Mouse (Mus musculus): ENCODE measurements around the gene Fcf1. TPM values are rescaled to one million over a fixed set of nuclear protein-coding genes. Genes with fewer than 3 reads are reported as not detected.

Fcf1 gene
- polyA plus RNA-seq, 1 experiment from 2014 or later = 163 TPM

- ATAC-seq (replicated peaks; ENCODE audit: insufficient number of reproducible peaks, low FRiP score, low TSS enrichment, low read depth) = no peak
- WGBS = 76% methylated on average over 8 of the region's 8 CpGs
- no peaks in the 10 kb centered on the region for H3K36me3 ChIP-seq (replicated peaks; ENCODE audit: control insufficient read depth, insufficient read depth, low read depth, low read length)
These were observed 19.2 kb upstream of the Fcf1 start for GRCm38 (mm10) chr12:84951531-84951930.

GRCm38 (mm10) chr12:84952351-84952750, 18.3 kb upstream of the Fcf1 start:
- DNase-seq (ENCODE audit: low spot score) (no peak), ATAC-seq (replicated peaks; ENCODE audit: insufficient number of reproducible peaks, low FRiP score, low TSS enrichment, low read depth) (no peak)

More at GRCm38 (mm10) chr12:84951531-84951930, 19.2 kb upstream of the Fcf1 start:
- Histone ChIP-seq H3K4me2 (ENCODE audit: low read depth, low read length) (no peak overlapping the region), H3K27me3 (ENCODE audit: control insufficient read depth, insufficient read depth, low read length) (no peaks in the 10 kb centered on the region), H3K4me3 (ENCODE audit: low read depth, low read length) (no peak overlapping the region), H3K9ac (replicated peaks; ENCODE audit: low read length) (no peak overlapping the region), H3K4me1 (ENCODE audit: control insufficient read depth, insufficient read depth, low read length) (no peaks in the 10 kb centered on the region), H3K9me3 (replicated peaks; ENCODE audit: control insufficient read depth, low read length) (no peaks in the 10 kb centered on the region), H3K27ac (replicated peaks; ENCODE audit: low read depth, low read length) (no peak overlapping the region)
- DNase-seq (ENCODE audit: low spot score) = no peak

DNA sequence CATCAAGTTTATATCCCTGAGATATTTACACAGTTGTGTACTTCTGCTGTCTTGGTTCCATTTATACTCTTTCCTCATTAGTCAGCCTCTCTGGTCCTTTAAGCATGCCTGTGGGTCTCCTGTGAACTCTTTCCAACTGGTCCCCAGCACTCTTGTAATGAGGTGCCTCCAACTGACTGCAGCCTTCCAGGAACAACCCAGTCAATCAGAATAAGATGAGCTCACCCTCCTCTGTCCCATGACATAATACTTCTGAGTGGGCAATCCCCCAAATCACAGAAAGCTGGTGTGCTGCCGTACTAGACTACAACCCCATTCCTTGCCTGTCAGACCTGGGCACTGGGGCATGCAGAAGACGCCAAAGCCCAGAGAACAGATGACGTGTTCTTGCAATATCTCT, 14.4 kb upstream of the Fcf1 start:
- 87% methylated on average over 3 of the region's 3 CpGs for WGBS
- H3K27me3 ChIP-seq (ENCODE audit: control insufficient read depth, insufficient read depth, low read length) = no peaks in the 10 kb centered on the region
- H3K4me3 ChIP-seq (ENCODE audit: low read depth, low read length) = no peak overlapping the region
- DNase-seq (ENCODE audit: low spot score) (no peak), ATAC-seq (replicated peaks; ENCODE audit: insufficient number of reproducible peaks, low FRiP score, low TSS enrichment, low read depth) (no peak)
- no peaks in the 10 kb centered on the region for H3K36me3 ChIP-seq (replicated peaks; ENCODE audit: control insufficient read depth, insufficient read depth, low read depth, low read length)
- H3K4me2 ChIP-seq (ENCODE audit: low read depth, low read length) = no peak overlapping the region
- no peak overlapping the region for H3K9ac ChIP-seq (replicated peaks; ENCODE audit: low read length)
- no peaks in the 10 kb centered on the region for H3K4me1 ChIP-seq (ENCODE audit: control insufficient read depth, insufficient read depth, low read length)
- H3K27ac ChIP-seq (replicated peaks; ENCODE audit: low read depth, low read length) = no peak overlapping the region
- H3K9me3 ChIP-seq (replicated peaks; ENCODE audit: control insufficient read depth, low read length) = no peaks in the 10 kb centered on the region

More at GRCm38 (mm10) chr12:84952351-84952750, 18.3 kb upstream of the Fcf1 start:
- no peak overlapping the region for H3K27ac ChIP-seq (replicated peaks; ENCODE audit: low read depth, low read length)
- no peaks in the 10 kb centered on the region for H3K9me3 ChIP-seq (replicated peaks; ENCODE audit: control insufficient read depth, low read length)
- H3K4me2 ChIP-seq (ENCODE audit: low read depth, low read length) = no peak overlapping the region
- no peaks in the 10 kb centered on the region for H3K27me3 ChIP-seq (ENCODE audit: control insufficient read depth, insufficient read depth, low read length)
- no peaks in the 10 kb centered on the region for H3K4me1 ChIP-seq (ENCODE audit: control insufficient read depth, insufficient read depth, low read length)
- H3K9ac ChIP-seq (replicated peaks; ENCODE audit: low read length) = no peak overlapping the region
- H3K4me3 ChIP-seq (ENCODE audit: low read depth, low read length) = no peak overlapping the region
- 73% methylated on average over 1 of the region's 1 CpGs for WGBS
- no peaks in the 10 kb centered on the region for H3K36me3 ChIP-seq (replicated peaks; ENCODE audit: control insufficient read depth, insufficient read depth, low read depth, low read length)

- Histone ChIP-seq H3K9me3 (replicated peaks; ENCODE audit: control insufficient read depth, low read length) (no peaks in the 10 kb centered on the region), H3K9ac (replicated peaks; ENCODE audit: low read length) (no peak overlapping the region), H3K4me3 (ENCODE audit: low read depth, low read length) (no peak overlapping the region), H3K4me1 (ENCODE audit: control insufficient read depth, insufficient read depth, low read length) (no peaks in the 10 kb centered on the region), H3K27ac (replicated peaks; ENCODE audit: low read depth, low read length) (no peak overlapping the region), H3K27me3 (ENCODE audit: control insufficient read depth, insufficient read depth, low read length) (no peaks in the 10 kb centered on the region), H3K36me3 (replicated peaks; ENCODE audit: control insufficient read depth, insufficient read depth, low read depth, low read length) (no peaks in the 10 kb centered on the region), H3K4me2 (ENCODE audit: low read depth, low read length) (no peak overlapping the region)
- WGBS = 92% methylated on average over 1 of the region's 1 CpGs
- DNase-seq (ENCODE audit: low spot score) (no peak), ATAC-seq (replicated peaks; ENCODE audit: insufficient number of reproducible peaks, low FRiP score, low TSS enrichment, low read depth) (no peak)
These were observed 11.8 kb upstream of the Fcf1 start for GRCm38 (mm10) chr12:84958794-84959356.

DNA sequence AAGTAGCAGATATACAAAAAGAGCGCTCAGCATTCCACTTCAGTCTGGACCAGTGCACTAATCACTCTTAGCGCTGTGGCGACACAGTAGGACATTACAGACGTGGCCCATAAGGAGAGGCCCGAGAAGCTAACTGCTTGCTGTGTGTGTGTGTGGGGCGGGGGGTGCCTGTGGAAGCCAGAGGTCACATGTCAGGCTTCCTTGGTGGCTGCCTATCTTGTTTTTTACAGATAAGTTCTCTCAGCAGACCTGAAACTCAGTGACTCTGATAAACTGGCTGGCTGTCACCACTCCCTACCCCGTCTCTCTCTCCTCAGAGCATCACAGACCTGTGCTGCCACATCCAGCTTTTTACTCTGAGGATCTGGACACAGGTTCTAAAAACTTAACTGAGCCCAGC, 8.1 kb upstream of the Fcf1 start:
- H3K9me3 ChIP-seq (replicated peaks; ENCODE audit: control insufficient read depth, low read length) = no peaks in the 10 kb centered on the region
- no peaks in the 10 kb centered on the region for H3K36me3 ChIP-seq (replicated peaks; ENCODE audit: control insufficient read depth, insufficient read depth, low read depth, low read length)
- no peak for ATAC-seq (replicated peaks; ENCODE audit: insufficient number of reproducible peaks, low FRiP score, low TSS enrichment, low read depth)
- H3K4me3 ChIP-seq (ENCODE audit: low read depth, low read length) = no peak overlapping the region
- no peak overlapping the region for H3K9ac ChIP-seq (replicated peaks; ENCODE audit: low read length)
- 83% methylated on average over 7 of the region's 7 CpGs for WGBS
- DNase-seq (ENCODE audit: low spot score) = no peak
- H3K27me3 ChIP-seq (ENCODE audit: control insufficient read depth, insufficient read depth, low read length) = no peaks in the 10 kb centered on the region
- H3K27ac ChIP-seq (replicated peaks; ENCODE audit: low read depth, low read length) = no peak overlapping the region
- H3K4me1 ChIP-seq (ENCODE audit: control insufficient read depth, insufficient read depth, low read length) = no peaks in the 10 kb centered on the region
- H3K4me2 ChIP-seq (ENCODE audit: low read depth, low read length) = no peak overlapping the region

- H3K27ac ChIP-seq (replicated peaks; ENCODE audit: low read depth, low read length) = no peak overlapping the region
- no peaks in the 10 kb centered on the region for H3K36me3 ChIP-seq (replicated peaks; ENCODE audit: control insufficient read depth, insufficient read depth, low read depth, low read length)
- 86% methylated on average over 16 of the region's 16 CpGs for WGBS
- H3K4me1 ChIP-seq (ENCODE audit: control insufficient read depth, insufficient read depth, low read length) = no peaks in the 10 kb centered on the region
- no peak for ATAC-seq (replicated peaks; ENCODE audit: insufficient number of reproducible peaks, low FRiP score, low TSS enrichment, low read depth)
- H3K9ac ChIP-seq (replicated peaks; ENCODE audit: low read length) = no peak overlapping the region
- no peak overlapping the region for H3K4me3 ChIP-seq (ENCODE audit: low read depth, low read length)
- no peaks in the 10 kb centered on the region for H3K27me3 ChIP-seq (ENCODE audit: control insufficient read depth, insufficient read depth, low read length)
- no peaks in the 10 kb centered on the region for H3K9me3 ChIP-seq (replicated peaks; ENCODE audit: control insufficient read depth, low read length)
- no peak overlapping the region for H3K4me2 ChIP-seq (ENCODE audit: low read depth, low read length)
- no peak for DNase-seq (ENCODE audit: low spot score)
These were observed 1.7 kb upstream of the Fcf1 start for GRCm38 (mm10) chr12:84968831-84969655.

DNA sequence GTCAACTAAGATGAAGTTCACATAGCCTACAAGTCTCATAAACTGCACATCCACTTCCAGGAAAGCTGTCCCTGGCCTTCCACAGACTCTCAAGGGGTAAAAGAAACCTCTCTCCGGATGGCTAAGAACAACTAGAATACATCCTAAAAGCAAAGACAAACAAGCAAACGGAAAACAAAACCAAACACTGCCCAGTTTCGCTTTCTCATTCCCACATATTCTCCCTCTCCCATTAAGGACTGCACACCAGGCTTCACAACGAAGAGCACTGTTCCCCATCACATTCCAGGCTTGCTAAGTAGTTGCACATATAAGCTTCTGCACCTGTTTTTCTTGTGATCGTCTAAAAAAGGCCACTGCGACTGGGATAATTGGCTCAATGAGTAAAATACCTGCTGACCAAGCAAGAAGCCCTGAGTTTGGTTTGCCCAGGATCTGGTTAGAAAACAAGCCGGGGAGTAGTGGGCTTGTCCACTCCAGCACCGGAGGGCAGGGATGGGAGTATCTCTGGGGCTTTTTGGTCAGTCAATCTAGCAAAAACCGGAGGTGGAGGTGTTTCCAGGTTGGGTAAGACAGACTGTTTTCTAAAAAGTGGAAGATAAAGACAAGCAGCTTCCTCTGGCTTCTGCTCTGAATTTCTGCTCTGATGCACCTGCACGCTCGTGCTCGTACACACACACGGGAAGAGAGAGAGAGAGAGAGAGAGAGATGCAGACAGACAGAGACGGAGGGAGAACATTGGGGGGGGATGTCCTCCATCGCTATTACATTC, 855 bp upstream of the Fcf1 start:
- Histone ChIP-seq H3K9me3 (replicated peaks; ENCODE audit: control insufficient read depth, low read length) (no peaks in the 10 kb centered on the region), H3K9ac (replicated peaks; ENCODE audit: low read length) (peak overlapping the region; percentile 85), H3K27ac (replicated peaks; ENCODE audit: low read depth, low read length) (no peak overlapping the region), H3K36me3 (replicated peaks; ENCODE audit: control insufficient read depth, insufficient read depth, low read depth, low read length) (no peaks in the 10 kb centered on the region), H3K4me2 (ENCODE audit: low read depth, low read length) (peak overlapping the region; percentile 89), H3K27me3 (ENCODE audit: control insufficient read depth, insufficient read depth, low read length) (no peaks in the 10 kb centered on the region), H3K4me1 (ENCODE audit: control insufficient read depth, insufficient read depth, low read length) (no peaks in the 10 kb centered on the region), H3K4me3 (ENCODE audit: low read depth, low read length) (peak overlapping the region; percentile 81)
- WGBS = 27% methylated on average over 15 of the region's 15 CpGs
- DNase-seq (ENCODE audit: low spot score) = no peak
- no peak for ATAC-seq (replicated peaks; ENCODE audit: insufficient number of reproducible peaks, low FRiP score, low TSS enrichment, low read depth)
